Mouse (Mus musculus): ENCODE results near the gene Sox13.

GRCm38 (mm10) chr1:133432566-133432965 is 8.4 kb upstream of the Sox13 start:
- no peak for TF ChIP-seq GATA1 (IDR thresholded peaks at IDR 0.05; ENCODE audit: borderline replicate concordance, low read length)
- no peak for TF ChIP-seq CTCF (IDR thresholded peaks at IDR 0.05; ENCODE audit: low read depth, low read length)
- TF ChIP-seq TAL1 (conservative IDR thresholded peaks at IDR 0.05; ENCODE audit: low read depth, low read length) = no peak
- no peak for TF ChIP-seq POLR2AphosphoS5 (IDR thresholded peaks at IDR 0.05; ENCODE audit: insufficient replicate concordance, low read depth, low read length)

All from G1E (cell line).